Mouse (Mus musculus): Measurements from ENCODE around the gene 0610030E20Rik.

Gene 0610030E20Rik

GRCm38 (mm10) chr6:72390795-72391521, 43.8 kb downstream of the 0610030E20Rik start:
- DNase-seq (ENCODE audit: low spot score in 2 of 2), result peak; percentile 52 to 62

- DNase-seq (ENCODE audit: low spot score in 2 of 2), result no peak
Measured at GRCm38 (mm10) chr6:72392341-72392740, 45.2 kb downstream of the 0610030E20Rik start.

DNA sequence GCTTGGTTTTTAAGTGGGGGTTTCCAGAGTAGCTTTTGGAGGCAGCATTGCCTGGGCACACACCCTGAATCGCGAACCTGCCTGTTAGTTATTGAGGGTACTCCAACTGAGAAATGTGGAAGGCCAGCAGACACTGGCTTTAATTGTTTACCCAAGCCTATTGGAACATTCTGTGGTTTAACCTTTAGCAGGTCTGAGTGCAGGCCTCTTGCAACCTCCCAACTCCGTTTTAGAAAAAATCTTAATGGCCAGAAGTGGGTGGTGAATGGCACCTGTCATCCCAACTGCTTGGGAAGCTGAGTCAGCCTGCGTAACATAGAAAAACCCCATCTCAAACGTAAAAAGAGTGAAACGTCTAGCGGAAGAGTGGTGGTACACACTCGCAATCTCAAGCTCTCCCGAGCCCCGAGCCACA, 49.7 kb downstream of the 0610030E20Rik start:
- no peak for DNase-seq (ENCODE audit: low spot score in 2 of 2)

DNA sequence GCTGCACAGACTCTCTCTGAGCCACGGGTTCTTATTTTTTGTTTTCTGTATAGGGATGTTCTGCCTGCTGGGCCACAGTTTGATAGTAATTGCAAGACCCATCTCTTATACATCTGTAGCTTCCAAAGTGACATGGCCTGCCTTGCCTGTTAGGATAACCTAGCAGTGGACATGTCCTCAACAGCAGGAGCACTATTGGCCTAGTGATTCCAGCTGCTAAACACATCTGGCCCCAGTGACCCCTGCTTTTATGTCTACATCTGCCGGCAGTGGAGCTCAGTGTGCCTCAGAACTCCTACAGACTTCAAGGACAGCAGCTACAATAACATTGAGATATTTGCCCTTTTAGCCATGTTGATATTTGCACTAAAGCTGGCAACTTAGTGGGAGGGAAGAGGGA, 52.9 kb downstream of the 0610030E20Rik start:
- no peak for DNase-seq (ENCODE audit: low spot score in 2 of 2)

DNA sequence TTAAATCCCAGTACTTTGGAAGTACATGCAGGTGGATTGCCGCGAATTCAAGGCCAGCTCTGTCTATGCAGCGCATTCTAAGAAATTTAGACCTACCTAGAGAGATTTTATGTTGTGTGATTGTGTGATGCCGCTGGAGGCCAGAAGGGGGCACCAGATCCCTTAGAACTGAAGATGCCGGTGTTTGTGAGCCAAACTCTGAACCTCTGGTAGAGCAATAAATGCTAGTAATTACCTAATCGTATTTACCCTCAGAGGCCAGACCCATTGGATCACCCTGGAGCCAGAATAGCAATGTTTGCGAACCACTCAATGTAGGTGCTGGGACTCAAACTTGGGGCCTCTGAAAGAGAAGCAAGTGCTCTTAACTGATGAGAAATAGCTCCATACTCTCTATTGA, 54.8 kb downstream of the 0610030E20Rik start:
- DNase-seq (ENCODE audit: low spot score in 2 of 2), result peak; percentile 61 to 74

Measured in spleen, postnatal 36 days (tissue).